Mouse (Mus musculus): Measurements from ENCODE around the gene Atp2c2.

Gene Atp2c2

GRCm38 (mm10) chr8:119702965-119703364, 3.2 kb downstream of the Atp2c2 start:
- DNase-seq (ENCODE audit: low spot score): peak; percentile 17

DNA sequence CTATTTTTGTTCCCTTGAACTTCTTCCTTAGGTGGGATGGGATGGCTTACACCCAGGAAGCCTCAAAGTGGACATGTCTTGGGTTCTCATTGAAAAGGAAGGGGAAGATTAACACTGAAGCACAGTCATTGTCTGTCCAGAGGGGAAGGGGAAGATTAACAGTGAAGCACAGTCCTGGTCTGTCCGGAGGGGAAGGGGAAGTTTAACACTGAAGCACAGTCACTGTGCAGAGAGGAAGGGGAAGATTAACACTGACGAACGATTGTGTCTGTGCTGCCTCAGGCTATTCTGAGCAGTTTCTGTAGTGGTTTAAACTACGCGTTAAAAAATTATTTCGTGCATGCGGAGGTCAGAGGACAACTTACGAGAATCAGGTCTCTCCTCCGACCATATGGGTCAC, 7.3 kb downstream of the Atp2c2 start:
- DNase-seq (ENCODE audit: low spot score): no peak

DNA sequence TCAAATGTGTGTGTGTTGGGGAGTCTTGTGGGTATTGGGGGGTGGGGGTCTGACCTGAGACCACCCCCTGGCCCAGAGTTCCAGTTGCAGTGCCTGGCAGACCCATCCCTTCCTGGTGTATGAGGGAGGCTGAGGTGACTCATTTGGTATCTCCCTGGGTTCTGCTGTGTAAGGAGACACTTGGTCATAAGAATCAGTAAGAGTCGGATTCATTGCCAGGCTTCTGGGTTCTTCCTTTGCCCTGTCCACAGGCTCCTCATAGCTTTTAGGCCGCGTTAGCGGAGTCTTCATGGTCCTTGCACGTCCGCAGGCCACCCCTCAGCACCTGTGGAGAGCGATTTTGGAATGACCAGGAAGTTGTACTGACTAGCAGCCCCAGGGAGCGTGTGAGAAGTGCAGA, 8.7 kb downstream of the Atp2c2 start:
- DNase-seq (ENCODE audit: low spot score): no peak

GRCm38 (mm10) chr8:119708878-119709702, 9.3 kb downstream of the Atp2c2 start:
- DNase-seq (ENCODE audit: low spot score): no peak

DNA sequence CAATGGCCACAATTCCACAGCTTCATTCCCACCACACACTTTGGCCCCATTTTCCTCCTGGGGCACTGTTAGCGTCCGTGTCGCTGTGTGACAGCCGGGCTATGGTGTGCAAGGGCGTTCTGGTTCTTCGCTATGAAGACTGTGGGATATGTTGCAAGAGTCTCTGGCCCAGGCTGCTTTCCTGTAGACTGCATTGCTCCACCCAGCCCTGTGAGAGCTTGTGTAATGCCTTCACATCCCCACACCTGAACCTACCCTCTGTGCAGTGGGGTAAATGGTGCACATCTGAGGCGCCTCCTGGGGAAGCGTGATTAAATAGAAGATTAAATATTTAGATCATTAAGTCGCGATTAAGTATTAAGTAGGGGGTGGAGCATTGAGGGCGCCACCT, 9.9 kb downstream of the Atp2c2 start:
- no peak for DNase-seq (ENCODE audit: low spot score)

GRCm38 (mm10) chr8:119712226-119712625, 12.4 kb downstream of the Atp2c2 start:
- DNase-seq (ENCODE audit: low spot score): no peak

GRCm38 (mm10) chr8:119713421-119713820, 13.6 kb downstream of the Atp2c2 start:
- no peak for DNase-seq (ENCODE audit: low spot score)

GRCm38 (mm10) chr8:119715221-119715620, 15.4 kb downstream of the Atp2c2 start:
- DNase-seq (ENCODE audit: low spot score): peak; percentile 27

DNA sequence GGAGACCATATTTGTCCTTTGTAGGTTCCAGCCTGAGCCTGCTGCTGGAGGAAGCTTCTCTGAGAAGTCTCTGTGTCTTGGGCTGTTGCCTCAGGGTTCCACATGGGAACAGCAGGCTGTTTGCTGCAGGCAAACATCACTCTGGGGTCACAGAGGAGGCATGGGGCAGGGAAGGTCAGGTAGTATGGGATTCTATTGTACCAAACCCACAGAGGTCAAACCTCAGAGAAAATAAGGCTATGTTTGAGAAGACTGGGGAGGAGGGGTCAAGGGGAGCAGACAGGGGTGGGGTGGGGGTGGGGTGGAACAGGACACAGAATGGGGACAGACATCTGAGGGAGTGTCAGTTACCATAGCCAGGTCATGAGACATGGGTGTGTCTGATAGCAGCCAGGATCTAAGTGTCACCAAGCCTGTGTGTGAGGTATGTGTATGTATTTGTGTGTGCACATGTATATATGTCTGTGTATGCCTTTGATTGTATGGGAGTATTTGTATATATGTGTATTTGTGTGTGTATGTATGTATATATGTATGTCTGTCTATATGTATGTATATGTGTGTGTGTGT, 17.0 kb downstream of the Atp2c2 start:
- no peak for DNase-seq (ENCODE audit: low spot score)

DNA sequence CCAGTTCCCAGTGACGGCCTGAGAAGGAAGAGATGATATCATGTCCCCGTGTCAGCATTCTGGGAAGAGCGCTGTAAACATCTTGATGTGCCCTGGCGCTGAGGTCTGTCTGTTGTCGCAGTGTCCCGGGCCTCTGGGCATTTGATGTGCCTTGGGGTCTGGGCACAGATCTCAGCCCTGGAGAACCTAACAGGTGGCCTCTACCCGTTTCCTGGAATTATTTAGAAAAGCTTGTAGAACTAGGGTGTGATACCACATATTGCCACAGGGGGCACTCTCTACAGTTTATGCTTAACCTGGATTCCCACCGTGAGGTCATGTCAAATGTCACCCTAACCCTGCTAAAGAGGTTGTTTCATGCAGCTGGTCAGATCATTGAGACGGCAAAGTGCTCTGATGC, 18.0 kb downstream of the Atp2c2 start:
- peak; percentile 15 for DNase-seq (ENCODE audit: low spot score)

GRCm38 (mm10) chr8:119719011-119719501, 19.2 kb downstream of the Atp2c2 start:
- DNase-seq (ENCODE audit: low spot score): no peak

DNA sequence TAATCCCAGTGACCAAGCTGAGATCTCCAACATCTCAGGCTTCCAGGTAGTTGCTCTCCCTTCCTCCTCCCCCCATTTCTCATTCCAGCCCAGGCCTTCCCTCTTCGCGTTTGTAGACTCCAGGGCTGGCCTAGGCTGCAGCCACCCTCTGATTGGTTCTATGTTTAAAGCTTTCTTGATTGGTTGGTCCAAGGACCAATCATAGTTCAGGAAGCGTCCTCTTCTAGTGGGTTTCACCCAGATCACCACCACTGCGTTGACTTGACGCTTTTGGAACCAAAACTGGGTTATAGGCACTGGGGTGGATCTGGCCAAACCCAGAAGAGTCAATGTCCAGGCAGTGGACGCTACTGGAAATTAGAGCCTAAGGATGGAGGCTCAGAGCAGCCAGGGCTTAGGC, 22.5 kb downstream of the Atp2c2 start:
- no peak for DNase-seq (ENCODE audit: low spot score)

DNA sequence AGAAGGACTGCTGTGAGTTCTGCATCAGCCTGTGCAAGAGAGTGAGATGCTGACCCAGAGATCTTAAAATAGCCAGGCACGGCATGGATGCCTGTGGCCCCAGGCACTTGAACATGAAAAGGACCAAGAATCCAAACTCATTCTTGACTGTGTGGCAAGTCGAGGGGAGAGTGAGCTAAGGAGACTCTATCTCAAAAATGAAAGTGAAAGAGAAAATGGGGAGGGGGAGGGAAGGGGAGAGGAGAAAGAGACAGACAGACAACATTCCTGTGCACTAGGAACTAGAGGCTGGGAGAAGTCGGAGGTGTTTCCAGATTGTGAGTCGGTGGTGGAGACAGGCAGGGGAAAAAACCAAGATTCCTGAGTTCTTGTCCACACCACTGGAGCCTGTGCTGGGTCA, 23.9 kb downstream of the Atp2c2 start:
- no peak for DNase-seq (ENCODE audit: low spot score)

DNA sequence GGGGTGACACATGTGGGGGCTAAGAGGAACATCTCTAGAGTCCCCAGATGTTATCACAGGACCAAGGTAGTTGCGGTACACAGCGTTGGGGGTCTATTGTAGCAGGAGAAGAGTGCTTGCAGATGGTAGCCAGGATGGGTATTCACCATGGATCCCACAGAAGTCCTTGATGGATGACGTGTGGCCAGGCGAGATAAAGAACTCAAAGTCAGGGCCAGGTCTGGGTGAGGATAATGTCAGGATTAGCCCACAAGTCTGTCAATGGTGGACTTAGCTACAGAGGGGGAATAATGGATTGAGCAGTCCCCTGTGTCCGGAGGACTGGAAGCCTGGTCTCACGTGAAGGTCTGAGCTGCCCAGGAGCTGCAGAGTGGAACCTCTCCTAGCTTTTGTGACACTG, 24.8 kb downstream of the Atp2c2 start:
- DNase-seq (ENCODE audit: low spot score): no peak

DNA sequence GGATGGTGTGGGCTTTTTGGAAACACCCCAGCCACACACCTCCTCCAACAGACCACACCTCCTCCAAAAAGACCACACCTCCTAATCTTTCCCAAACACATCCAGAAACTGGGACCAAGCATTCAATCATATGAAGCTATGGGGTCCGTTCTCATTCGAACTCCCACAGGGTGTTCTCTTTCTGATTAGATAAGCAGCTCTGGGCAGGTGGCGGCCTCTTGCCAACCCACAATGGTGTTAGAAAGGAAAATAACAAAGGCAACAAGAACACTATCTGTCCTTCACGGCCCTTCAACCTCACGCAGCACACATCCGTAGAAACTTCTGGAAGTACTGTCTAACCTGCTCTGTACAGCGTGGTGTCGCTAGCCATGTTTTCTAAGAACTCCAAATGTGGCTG, 27.3 kb downstream of the Atp2c2 start:
- no peak for DNase-seq (ENCODE audit: low spot score)

DNA sequence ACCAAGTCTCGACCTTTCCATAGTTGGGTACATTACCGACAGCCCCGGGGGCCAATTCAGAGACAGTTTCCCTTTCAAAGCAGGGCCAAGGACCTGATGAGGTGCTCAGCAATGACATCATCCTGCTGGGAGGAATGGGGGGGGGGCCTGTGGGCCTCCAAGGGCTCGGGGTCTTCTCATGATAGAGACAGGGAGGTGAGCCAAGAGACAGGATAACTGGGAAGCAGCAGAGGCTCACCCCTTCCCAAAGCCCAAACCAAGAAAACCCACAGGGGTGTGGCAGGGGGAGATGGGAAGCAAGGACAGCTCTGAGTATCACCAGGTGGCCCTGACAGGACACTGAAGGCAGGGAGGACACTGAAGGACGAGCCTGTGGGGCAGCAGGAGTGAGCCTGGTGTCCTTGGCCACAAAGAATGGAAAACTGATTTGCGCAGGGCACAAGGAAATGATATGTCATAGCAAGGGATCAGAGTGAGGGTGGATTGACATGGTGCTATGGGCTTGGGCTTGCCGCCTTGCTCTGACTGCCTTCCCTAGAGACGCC, 28.6 kb downstream of the Atp2c2 start:
- no peak for DNase-seq (ENCODE audit: low spot score)

- no peak for DNase-seq (ENCODE audit: low spot score)
Measured at GRCm38 (mm10) chr8:119732072-119732471, 32.3 kb downstream of the Atp2c2 start.

DNA sequence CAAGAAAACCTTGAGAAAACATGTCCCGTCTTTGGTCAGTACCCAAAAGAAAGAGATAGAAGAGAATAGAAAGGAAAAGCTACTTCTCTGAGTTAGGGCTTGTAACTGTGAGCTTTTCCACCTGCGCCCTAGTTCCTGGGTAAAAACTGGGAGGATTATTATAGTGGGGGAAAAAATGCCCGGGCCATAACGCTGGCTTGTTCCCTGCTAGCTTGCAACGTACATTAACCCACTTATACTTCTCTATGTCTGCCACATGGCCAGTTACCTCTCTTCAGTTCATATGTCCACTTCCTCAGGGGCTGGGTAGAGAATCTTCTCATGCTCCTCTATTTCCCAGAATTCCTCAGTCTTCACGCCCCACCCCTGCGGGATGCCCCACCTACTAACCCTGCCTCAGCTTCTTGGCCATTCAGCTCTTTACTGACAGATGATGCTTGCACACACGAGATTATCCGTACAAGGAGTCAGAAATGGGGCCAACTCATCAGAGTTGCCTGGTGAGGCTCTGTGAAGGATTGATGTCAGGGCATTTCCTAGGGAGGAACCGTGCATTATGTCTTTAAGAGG, 36.6 kb downstream of the Atp2c2 start:
- no peak for DNase-seq (ENCODE audit: low spot score)

DNA sequence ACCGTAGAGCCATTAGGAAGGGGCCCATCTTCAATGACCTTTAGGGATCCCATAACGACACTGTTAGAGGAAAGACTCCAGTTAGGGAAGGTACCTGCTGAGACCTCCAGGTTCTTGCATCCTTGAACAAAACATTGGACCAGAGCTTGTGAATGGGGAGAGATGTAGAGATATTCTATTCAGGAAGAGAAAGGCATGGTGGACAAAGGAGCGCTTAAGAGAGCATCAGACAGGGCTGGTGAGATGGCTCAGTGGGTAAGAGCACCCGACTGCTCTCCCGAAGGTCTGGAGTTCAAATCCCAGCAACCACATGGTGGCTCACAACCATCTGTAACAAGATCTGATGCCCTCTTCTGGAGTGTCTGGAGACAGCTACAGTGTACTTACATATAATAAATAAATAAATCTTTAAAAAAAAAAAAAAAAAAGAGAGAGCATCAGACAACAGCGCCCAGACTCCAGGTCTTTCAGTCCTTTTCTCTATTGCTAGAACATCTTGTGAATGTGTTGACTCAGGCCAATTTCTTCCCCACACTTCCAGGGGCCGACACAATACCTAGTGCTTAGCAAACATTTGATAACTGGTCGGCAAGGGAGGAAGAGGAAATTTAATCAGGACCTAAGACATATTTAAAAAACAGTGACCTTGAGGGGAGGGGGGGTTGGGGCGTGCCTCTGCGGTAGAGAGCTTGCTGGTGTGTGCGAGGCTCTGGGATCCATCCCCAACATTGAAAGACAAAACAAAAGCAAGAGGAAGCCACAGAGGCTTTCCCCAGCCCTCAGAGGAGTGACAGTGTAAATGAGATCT, 37.5 kb downstream of the Atp2c2 start:
- no peak for DNase-seq (ENCODE audit: low spot score)

GRCm38 (mm10) chr8:119738129-119738907, 38.5 kb downstream of the Atp2c2 start:
- no peak for DNase-seq (ENCODE audit: low spot score)

GRCm38 (mm10) chr8:119740634-119741033, 40.8 kb downstream of the Atp2c2 start:
- DNase-seq (ENCODE audit: low spot score): no peak
